Mouse (Mus musculus) layer of hippocampus, postnatal 36 days (tissue): ENCODE data around the gene Nkap. TPM values are rescaled to one million over a fixed set of nuclear protein-coding genes. Genes with fewer than 3 reads are reported as not detected.
"Not testable (repeated sequence)": the region's sequence is repeated elsewhere in the genome, so short reads cannot be mapped to it uniquely, and the experiment has no call there.

ENCODE experiments used
- DNase-seq, 2 experiments: peaks; one replicate each; pipeline ENCODE4 v3.0.0; 2022
- total RNA-seq, 2 experiments: library from RNA; stranded (reverse); gene quantifications; 2 replicates each; pipeline ENCODE4 v1.2.3; 2021

Gene Nkap
- total RNA-seq, 2 experiments from 2014 or later: 13.1 to 15.3 TPM

- no peak for DNase-seq
These were observed 34.6 kb downstream of the Nkap start for GRCm38 (mm10) chrX:37161169-37161568.

- no peak for DNase-seq
These were observed 36.5 kb downstream of the Nkap start for GRCm38 (mm10) chrX:37163115-37163514.

GRCm38 (mm10) chrX:37167085-37167484, 40.5 kb downstream of the Nkap start:
- DNase-seq: no peak

GRCm38 (mm10) chrX:37168742-37169141, 42.1 kb downstream of the Nkap start, which contains the start of gene Akap14:
Gene Akap14, minus strand, starts transcription at chrX:37168842.
- no peak for DNase-seq

GRCm38 (mm10) chrX:37184401-37184800, 57.8 kb downstream of the Nkap start:
- not testable (repeated sequence) for DNase-seq

- no peak for DNase-seq
These were observed 64.1 kb downstream of the Nkap start for GRCm38 (mm10) chrX:37190755-37191104.

- peak; percentile 82 to 83 for DNase-seq
These were observed 64.6 kb downstream of the Nkap start, which contains the start of the genes Ndufa1 and Rnf113a1 for GRCm38 (mm10) chrX:37191105-37191743. Gene Ndufa1, minus strand, starts transcription at chrX:37191163. Gene Rnf113a1, plus strand, starts transcription at chrX:37191245.

- peak in 1 of 2 experiments; percentile 18 for DNase-seq
These were observed 65.3 kb downstream of the Nkap start for GRCm38 (mm10) chrX:37191744-37192379.

GRCm38 (mm10) chrX:37198676-37199075, 72.1 kb downstream of the Nkap start:
- no peak for DNase-seq

Other genes starting within 250 kb of the Nkap start
- 10 to 100 TPM; 31.7 to 33.2 TPM for gene Nkrf, start 223.9 kb upstream of the Nkap start, total RNA-seq
- gene Sept6, start 135.0 kb upstream of the Nkap start, total RNA-seq: 10 to 100 TPM; 47.4 to 49.1 TPM
- gene Sowahd, start 78.0 kb upstream of the Nkap start, total RNA-seq: not detected
- gene Rpl39, start 41.4 kb upstream of the Nkap start, total RNA-seq: 100 to 1,000 TPM; 237 to 247 TPM
- gene Upf3b, start 16.5 kb upstream of the Nkap start, total RNA-seq: 10 to 100 TPM; 19.9 to 22.7 TPM
- under 1 TPM in 1 of 2 experiments, not detected in 1; 0.20 TPM for gene Akap14, start 42.0 kb downstream of the Nkap start, total RNA-seq
- gene Ndufa1, start 64.4 kb downstream of the Nkap start, total RNA-seq: 100 to 1,000 TPM; 230 TPM
- 1 to 10 TPM; 5.7 to 7.5 TPM for gene Rnf113a1, start 64.5 kb downstream of the Nkap start, total RNA-seq
- gene Gm9, start 84.2 kb downstream of the Nkap start, total RNA-seq: not detected
- gene Rhox1, start 95.5 kb downstream of the Nkap start, total RNA-seq: not detected
- gene Rhox2a, start 118.2 kb downstream of the Nkap start, total RNA-seq: not detected
- not detected for gene Rhox3a, start 123.1 kb downstream of the Nkap start, total RNA-seq
- not detected for gene Rhox4a, start 138.5 kb downstream of the Nkap start, total RNA-seq